Comparison of ENCODE assay signal across 13 mouse cellular contexts in the genomic region with DNA sequence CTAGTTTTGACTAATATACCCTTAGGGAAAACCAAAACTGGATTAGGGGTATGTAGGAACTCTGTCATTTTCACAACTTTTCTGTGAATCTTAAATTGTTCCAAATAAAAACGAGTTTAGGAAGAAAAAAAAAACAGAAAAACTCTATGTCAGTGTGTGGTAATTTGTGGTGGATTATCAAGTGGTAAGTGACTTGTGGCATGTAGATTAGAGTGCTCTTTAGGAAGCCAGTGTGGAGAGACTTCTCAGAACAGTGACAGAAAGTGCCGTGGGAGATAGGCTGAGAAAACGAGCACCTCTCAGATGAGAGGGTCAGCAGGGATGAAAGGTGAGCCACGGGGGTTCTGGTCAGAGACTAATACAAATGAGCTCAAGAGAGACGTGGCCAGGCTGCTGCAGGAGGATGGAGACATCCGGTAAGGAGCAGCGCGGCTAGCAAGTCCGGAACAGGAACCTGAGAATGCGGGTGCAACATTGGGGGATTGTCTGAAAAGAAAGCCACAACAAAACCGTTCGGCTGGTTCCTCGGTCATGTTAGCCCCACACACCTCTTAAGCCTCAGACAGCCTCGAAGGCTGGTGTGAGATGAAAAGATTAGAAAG.
DNase-seq lines count a peak whose midpoint lies in the region; ATAC-seq and TF ChIP-seq lines count a peak whose summit lies in the region.
"Had no signal": no experiment of that assay in that cellular context is flagged by ENCODE, and none has a peak within 500 bp of the region (broad histone marks: within the 10 kb centered on the region; RNA-seq: fewer than 3 reads in every experiment).

No protein-coding gene starts in this region.

- H3K27me3 ChIP-seq in heart, embryonic 14.5 days (ENCODE audit: control insufficient read depth, insufficient read depth, low read length), result no peaks in the 10 kb centered on the region
- no peaks in the 10 kb centered on the region for H3K27me3 ChIP-seq in thymus, adult 2 months (ENCODE audit: control insufficient read depth, insufficient read depth, low read length)
- no peaks in the 10 kb centered on the region for H3K27me3 ChIP-seq in liver, embryonic 15.5 days
- H3K27me3 ChIP-seq: embryonic facial prominence, embryonic 13.5 days had no signal

- H3K4me1 ChIP-seq in heart, embryonic 14.5 days (ENCODE audit: control insufficient read depth in 2 of 2, insufficient read depth in 2 of 2, low read length in 2 of 2), result peaks cover 9 to 10% of the 10 kb centered on the region in 2 experiments
- peaks cover 5% of the 10 kb centered on the region for H3K4me1 ChIP-seq in thymus, adult 2 months (replicated peaks; ENCODE audit: control insufficient read depth, insufficient read depth, low read length)
- H3K4me1 ChIP-seq in liver, embryonic 15.5 days (replicated peaks), result no peaks in the 10 kb centered on the region
- H3K4me1 ChIP-seq: embryonic facial prominence, embryonic 13.5 days had no signal

- peak; percentile 55; the same call in 1 of the 2 replicates for ATAC-seq in heart, embryonic 14.5 days (ENCODE audit: insufficient number of reproducible peaks, insufficient read depth, low FRiP score, low read depth)
- no peak for ATAC-seq in liver, embryonic 15.5 days (ENCODE audit: insufficient read depth)
- ATAC-seq in erythroblast, adult 5-6 weeks (replicated peaks; ENCODE audit: low FRiP score, poor library complexity, severe bottlenecking), result no peak

- H3K36me3 ChIP-seq in heart, embryonic 14.5 days (ENCODE audit: control insufficient read depth, insufficient read depth, low read length), result no peaks in the 10 kb centered on the region
- H3K36me3 ChIP-seq in thymus, adult 2 months (ENCODE audit: control insufficient read depth, insufficient read depth, low read length), result no peaks in the 10 kb centered on the region
- no peaks in the 10 kb centered on the region for H3K36me3 ChIP-seq in liver, embryonic 15.5 days (replicated peaks)
- H3K36me3 ChIP-seq: embryonic facial prominence, embryonic 13.5 days had no signal

- no peak for TF ChIP-seq CTCF in thymus, adult 2 months (IDR thresholded peaks at IDR 0.05; ENCODE audit: borderline replicate concordance, control insufficient read depth, extremely low read depth, insufficient read depth, low read length, poor library complexity)

- H3K27ac ChIP-seq in heart, embryonic 14.5 days (replicated peaks in 1 of 2; ENCODE audit: control insufficient read depth in 1 of 2, insufficient read depth in 1 of 2, low read depth in 2 of 2, low read length in 2 of 2), result peak overlapping the region; percentile 7 to 54; a peak in 2 of 4 replicates
- no peak overlapping the region; the same call in 1 of the 2 replicates for H3K27ac ChIP-seq in thymus, adult 2 months (ENCODE audit: control insufficient read depth, insufficient read depth, low read length)
- no peak overlapping the region for H3K27ac ChIP-seq in liver, embryonic 15.5 days (replicated peaks)
- H3K27ac ChIP-seq: embryonic facial prominence, embryonic 13.5 days; left cerebral cortex, adult 2 months; macrophage had no signal

- no peak overlapping the region for H3K9ac ChIP-seq in heart, embryonic 14.5 days (ENCODE audit: low read length)
- H3K9ac ChIP-seq in liver, embryonic 15.5 days, result no peak overlapping the region
- H3K9ac ChIP-seq: embryonic facial prominence, embryonic 13.5 days had no signal

- no peak for TF ChIP-seq POLR2A in thymus, adult 2 months (IDR thresholded peaks at IDR 0.05; ENCODE audit: control insufficient read depth, extremely low read depth, insufficient read depth, low read length, poor library complexity)

- peak overlapping the region; percentile 44 for H3K4me2 ChIP-seq in heart, embryonic 14.5 days (ENCODE audit: low read length)
- H3K4me2 ChIP-seq in liver, embryonic 15.5 days, result 0 out of 2 replicates have a peak overlapping the region, but pooled peaks have one; percentile 11
- H3K4me2 ChIP-seq: embryonic facial prominence, embryonic 13.5 days had no signal

- H3K4me3 ChIP-seq in heart, embryonic 14.5 days (ENCODE audit: control insufficient read depth in 1 of 2, insufficient read depth in 1 of 2, low read depth in 1 of 2, low read length in 2 of 2), result no peak overlapping the region
- 0 out of 2 replicates have a peak overlapping the region, but pooled peaks have one; percentile 16 for H3K4me3 ChIP-seq in thymus, adult 2 months (ENCODE audit: control insufficient read depth, insufficient read depth, low read length)
- no peak overlapping the region for H3K4me3 ChIP-seq in liver, embryonic 15.5 days (replicated peaks)
- H3K4me3 ChIP-seq: embryonic facial prominence, embryonic 13.5 days; left cerebral cortex, adult 2 months had no signal

- WGBS in heart, embryonic 14.5 days, result 20% methylated on average over 14 of the region's 14 CpGs
- WGBS in thymus, adult 2 months, result 7% methylated on average over 14 of the region's 14 CpGs
- WGBS in liver, embryonic 15.5 days (ENCODE audit: insufficient replicate concordance), result 14% methylated on average over 14 of the region's 14 CpGs

- no peaks in the 10 kb centered on the region for H3K9me3 ChIP-seq in heart, embryonic 14.5 days (ENCODE audit: control insufficient read depth, low read length)
- H3K9me3 ChIP-seq in liver, embryonic 15.5 days (replicated peaks), result no peaks in the 10 kb centered on the region
- H3K9me3 ChIP-seq: embryonic facial prominence, embryonic 13.5 days had no signal

- no peak for DNase-seq in heart, postnatal 4 days
- DNase-seq in thymus, adult 2 months, result no peak
- no peak for DNase-seq in thymus, adult 18-20 months
- DNase-seq in right cerebral cortex, adult 2 months (ENCODE audit: low spot score in 2 of 2), result no peak
- no peak for DNase-seq in adrenal gland, postnatal 14 days
- DNase-seq: gastrocnemius, postnatal 25 days; kidney, postnatal 14 days had no signal

Comparison
In these comparisons a context has a peak if more than half of its experiments do, and no peak if none do; other contexts are left out.
1. H3K27ac ChIP-seq: peak in heart, embryonic 14.5 days (2 of 2); none in thymus, adult 2 months (single experiment) and liver, embryonic 15.5 days (single experiment).